Mouse (Mus musculus) erythroblast, embryonic 14.5 days (primary cell): ENCODE measurements around the gene Syt17.

ENCODE experiments used
- GATA1 ChIP-seq: IDR thresholded peaks from 2 replicates; pipeline ENCODE4 v1.6.1; 2012; ENCODE audit warnings: low read length, inconsistent platforms, mixed read lengths
- TAL1 ChIP-seq: IDR thresholded peaks from 3 replicates; pipeline ENCODE4 v1.6.1; 2012; ENCODE audit warnings: low read length, inconsistent platforms, mixed read lengths

GRCm38 (mm10) chr7:118405251-118405650, 42.8 kb downstream of the Syt17 start:
- no peak for TF ChIP-seq TAL1
- TF ChIP-seq GATA1: no peak
